Mouse (Mus musculus) embryonic facial prominence, embryonic 10.5 days (tissue): ENCODE measurements at regions not wholly inside any gene's neighbourhood (a gene's known extent, or its start where the extent isn't known, plus 50 kb on each side); places are given as distances from the start of the nearest gene placed in this dataset.

Experiments used
- DNase-seq: peaks from one replicate; pipeline ENCODE4 v3.0.0-alpha.2; 2017; ENCODE audit warnings: low spot score
- H3K27ac ChIP-seq: fragments of 300-500 bp; sonication (generic); replicated peaks from 2 replicates; pipeline ENCODE4 v1.5.1; 2016; ENCODE audit warnings: mild to moderate bottlenecking
- H3K27me3 ChIP-seq: fragments of 300-500 bp; sonication (generic); replicated peaks from 2 replicates; pipeline ENCODE4 v1.6.1; 2016; ENCODE audit warnings: low read depth, mild to moderate bottlenecking; ENCODE audit not compliant: poor library complexity, severe bottlenecking
- H3K36me3 ChIP-seq: fragments of 300-500 bp; sonication (generic); replicated peaks from 2 replicates; pipeline ENCODE4 v1.6.1; 2016; ENCODE audit warnings: mild to moderate bottlenecking, moderate library complexity
- H3K4me1 ChIP-seq: fragments of 300-500 bp; sonication (generic); 2 replicates; pipeline ENCODE4 v1.6.1; 2016
- H3K4me3 ChIP-seq: fragments of 300-500 bp; sonication (generic); 2 replicates; pipeline ENCODE4 v1.5.1; 2016; ENCODE audit warnings: mild to moderate bottlenecking, moderate library complexity
- H3K9me3 ChIP-seq: fragments of 300-500 bp; sonication (generic); 2 replicates; pipeline ENCODE4 v1.6.1; 2016; ENCODE audit warnings: mild to moderate bottlenecking
- WGBS: fragments of 180-500 bp; shearing (Covaris S2); methylation state at CpG from one replicate; pipeline ENCODE4 v1.1.7; 2016; 5-methylcytosine and 5-hydroxymethylcytosine counted together

- Histone ChIP-seq H3K4me3 (no peak overlapping the region), H3K27me3 (no peaks in the 10 kb centered on the region), H3K36me3 (no peaks in the 10 kb centered on the region), H3K4me1 (peaks cover 13% of the 10 kb centered on the region), H3K27ac (no peak overlapping the region), H3K9me3 (no peaks in the 10 kb centered on the region)
- DNase-seq, result no peak
- WGBS, result 40% methylated on average over 3 of the region's 3 CpGs
These were observed 585.4 kb downstream of the Cdk5rap2 start for GRCm38 (mm10) chr4:69824903-69825268.

GRCm38 (mm10) chr4:69824215-69824902, 585.9 kb downstream of the Cdk5rap2 start:
- H3K36me3 ChIP-seq, result no peaks in the 10 kb centered on the region
- H3K4me3 ChIP-seq, result no peak overlapping the region
- no peak for DNase-seq
- H3K27me3 ChIP-seq, result no peaks in the 10 kb centered on the region
- WGBS, result 15% methylated on average over 6 of the region's 6 CpGs
- H3K4me1 ChIP-seq, result peaks cover 13% of the 10 kb centered on the region
- H3K9me3 ChIP-seq, result no peaks in the 10 kb centered on the region
- no peak overlapping the region for H3K27ac ChIP-seq

GRCm38 (mm10) chr4:69823311-69823940, 586.8 kb downstream of the Cdk5rap2 start:
- no peaks in the 10 kb centered on the region for H3K27me3 ChIP-seq
- peaks cover 13% of the 10 kb centered on the region for H3K4me1 ChIP-seq
- H3K9me3 ChIP-seq, result no peaks in the 10 kb centered on the region
- DNase-seq, result no peak
- no peak overlapping the region for H3K27ac ChIP-seq
- 14% methylated on average over 1 of the region's 1 CpGs for WGBS
- H3K36me3 ChIP-seq, result no peaks in the 10 kb centered on the region
- no peak overlapping the region for H3K4me3 ChIP-seq

- no peak for DNase-seq
- H3K27me3 ChIP-seq, result no peaks in the 10 kb centered on the region
- no peaks in the 10 kb centered on the region for H3K36me3 ChIP-seq
- no peaks in the 10 kb centered on the region for H3K9me3 ChIP-seq
- H3K4me3 ChIP-seq, result no peak overlapping the region
- H3K4me1 ChIP-seq, result peaks cover 6% of the 10 kb centered on the region
- 26% methylated on average over 3 of the region's 3 CpGs for WGBS
- no peak overlapping the region for H3K27ac ChIP-seq
These were observed 591.4 kb downstream of the Cdk5rap2 start for GRCm38 (mm10) chr4:69818885-69819284.

DNA sequence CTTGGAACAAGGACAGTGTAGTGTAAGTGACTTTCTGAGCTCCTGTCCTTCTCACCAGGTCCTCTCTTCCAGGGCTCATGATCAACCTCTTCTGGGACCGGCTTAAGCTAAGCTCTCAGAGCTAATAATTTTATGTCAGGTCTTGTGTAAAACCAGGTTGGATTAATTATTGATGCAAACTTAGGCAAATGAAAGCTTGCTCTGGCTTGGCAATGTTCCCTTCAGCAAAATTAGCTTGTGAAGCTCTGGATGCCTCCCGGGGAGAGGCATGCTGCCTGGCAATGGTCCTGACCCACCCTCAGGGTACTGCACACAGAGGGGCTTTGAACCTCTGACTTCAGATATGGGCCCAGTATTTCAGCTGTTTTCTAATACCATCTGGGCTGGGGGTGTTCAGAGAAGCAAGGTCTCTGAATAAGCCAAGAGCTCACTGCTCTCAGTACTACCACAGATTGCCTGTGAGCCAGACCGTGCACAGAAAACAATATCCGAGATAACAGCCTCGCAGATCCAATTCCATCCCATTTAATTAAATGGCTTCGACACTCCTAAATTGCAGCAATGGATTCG, 624.7 kb downstream of the Cdk5rap2 start:
- no peak for DNase-seq
- H3K9me3 ChIP-seq, result no peaks in the 10 kb centered on the region
- no peak overlapping the region for H3K27ac ChIP-seq
- H3K27me3 ChIP-seq, result no peaks in the 10 kb centered on the region
- no peaks in the 10 kb centered on the region for H3K36me3 ChIP-seq
- H3K4me1 ChIP-seq, result no peaks in the 10 kb centered on the region
- WGBS, result 87% methylated on average over 7 of the region's 7 CpGs
- H3K4me3 ChIP-seq, result no peak overlapping the region

DNA sequence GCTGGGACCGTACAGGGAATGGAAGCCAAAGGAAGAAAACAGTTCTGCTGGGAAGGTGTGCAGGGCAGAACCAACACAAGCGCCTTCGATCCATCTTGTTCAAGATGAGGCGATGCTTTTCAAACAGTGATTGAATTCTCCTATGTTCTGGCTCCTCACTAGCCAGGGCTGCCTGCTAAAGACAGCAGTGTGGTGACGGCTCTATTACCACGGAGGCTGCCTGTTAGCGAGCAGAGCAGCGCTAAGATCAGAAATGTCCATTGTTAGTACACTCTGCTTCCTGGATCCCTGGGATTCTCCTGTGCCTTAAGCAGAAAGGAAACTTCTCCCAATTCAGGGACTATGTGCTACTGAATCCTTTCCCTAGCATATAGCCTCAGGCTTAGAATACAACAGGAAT, 629.0 kb downstream of the Cdk5rap2 start:
- H3K9me3 ChIP-seq, result no peaks in the 10 kb centered on the region
- H3K36me3 ChIP-seq, result no peaks in the 10 kb centered on the region
- no peaks in the 10 kb centered on the region for H3K4me1 ChIP-seq
- H3K4me3 ChIP-seq, result no peak overlapping the region
- no peak for DNase-seq
- no peaks in the 10 kb centered on the region for H3K27me3 ChIP-seq
- WGBS, result 79% methylated on average over 8 of the region's 8 CpGs
- H3K27ac ChIP-seq, result no peak overlapping the region

GRCm38 (mm10) chr4:69761841-69762240, 648.4 kb downstream of the Cdk5rap2 start:
- H3K27ac ChIP-seq, result no peak overlapping the region
- no peaks in the 10 kb centered on the region for H3K4me1 ChIP-seq
- no peaks in the 10 kb centered on the region for H3K36me3 ChIP-seq
- H3K9me3 ChIP-seq, result no peaks in the 10 kb centered on the region
- no peaks in the 10 kb centered on the region for H3K27me3 ChIP-seq
- H3K4me3 ChIP-seq, result no peak overlapping the region
- no peak for DNase-seq
- 87% methylated on average over 3 of the region's 3 CpGs for WGBS

GRCm38 (mm10) chr4:69759596-69759995, 650.6 kb downstream of the Cdk5rap2 start:
- no peak for DNase-seq
- Histone ChIP-seq H3K4me1 (no peaks in the 10 kb centered on the region), H3K27me3 (no peaks in the 10 kb centered on the region), H3K9me3 (no peaks in the 10 kb centered on the region), H3K36me3 (no peaks in the 10 kb centered on the region), H3K4me3 (no peak overlapping the region), H3K27ac (no peak overlapping the region)
- 86% methylated on average over 2 of the region's 2 CpGs for WGBS

GRCm38 (mm10) chr4:69754567-69754966, 655.7 kb downstream of the Cdk5rap2 start:
- DNase-seq, result no peak

GRCm38 (mm10) chr4:69753086-69753485, 657.2 kb downstream of the Cdk5rap2 start:
- DNase-seq, result no peak
- Histone ChIP-seq H3K4me1 (no peaks in the 10 kb centered on the region), H3K27me3 (no peaks in the 10 kb centered on the region), H3K27ac (no peak overlapping the region), H3K9me3 (no peaks in the 10 kb centered on the region), H3K4me3 (no peak overlapping the region), H3K36me3 (no peaks in the 10 kb centered on the region)
- 80% methylated on average over 3 of the region's 3 CpGs for WGBS

More at GRCm38 (mm10) chr4:69754567-69754966, 655.7 kb downstream of the Cdk5rap2 start:
- H3K4me1 ChIP-seq, result no peaks in the 10 kb centered on the region
- no peaks in the 10 kb centered on the region for H3K36me3 ChIP-seq
- H3K27me3 ChIP-seq, result no peaks in the 10 kb centered on the region
- H3K4me3 ChIP-seq, result no peak overlapping the region
- no peaks in the 10 kb centered on the region for H3K9me3 ChIP-seq
- WGBS, result 73% methylated on average over 2 of the region's 2 CpGs
- no peak overlapping the region for H3K27ac ChIP-seq

GRCm38 (mm10) chr4:69739833-69740510, 670.3 kb downstream of the Cdk5rap2 start:
- Histone ChIP-seq H3K4me3 (no peak overlapping the region), H3K27me3 (no peaks in the 10 kb centered on the region), H3K9me3 (no peaks in the 10 kb centered on the region), H3K27ac (no peak overlapping the region), H3K36me3 (no peaks in the 10 kb centered on the region), H3K4me1 (no peaks in the 10 kb centered on the region)
- no peak for DNase-seq
- WGBS, result 81% methylated on average over 7 of the region's 7 CpGs
